Mouse (Mus musculus) heart, adult 18-20 months (tissue): ENCODE data around the gene Mrps18b. TPM values are rescaled to one million over a fixed set of nuclear protein-coding genes. Genes with fewer than 3 reads are reported as not detected.
"Not testable (repeated sequence)": the region's sequence is repeated elsewhere in the genome, so short reads cannot be mapped to it uniquely, and the experiment has no call there.

Experiments
- DNase-seq, 2 experiments: peaks; one replicate each; pipeline ENCODE4 v3.0.0; 2021 to 2022; ENCODE audit warnings: mixed read lengths in 1 of 2
- long read RNA-seq, 2 experiments: library from polyadenylated mRNA; stranded (forward); transcript quantifications; one replicate each; pipeline ENCODE4 v2.0.0; 2021
- total RNA-seq, 2 experiments: library from RNA; stranded (reverse); gene quantifications; 2 replicates each; pipeline ENCODE4 v1.2.3; 2021

Gene Mrps18b
- total RNA-seq = 10 to 100 TPM; 52.1 to 64.7 TPM
- long read RNA-seq, experiment 1, transcript Mrps18b-201 (7 exons, 1,079 nt) = major isoform, 42 of 45 reads
- long read RNA-seq, experiment 1, partial matches to known transcripts = 0 of 45 reads
- long read RNA-seq, experiment 1, other reads (novel, unspliced or antisense) = 1 of 45 reads
- long read RNA-seq, experiment 2, transcript Mrps18b-201 (7 exons, 1,079 nt) = major isoform, 30 of 32 reads
- long read RNA-seq, experiment 2, partial matches to known transcripts = 0 of 32 reads
- long read RNA-seq, experiment 2, other reads (novel, unspliced or antisense) = 1 of 32 reads

DNA sequence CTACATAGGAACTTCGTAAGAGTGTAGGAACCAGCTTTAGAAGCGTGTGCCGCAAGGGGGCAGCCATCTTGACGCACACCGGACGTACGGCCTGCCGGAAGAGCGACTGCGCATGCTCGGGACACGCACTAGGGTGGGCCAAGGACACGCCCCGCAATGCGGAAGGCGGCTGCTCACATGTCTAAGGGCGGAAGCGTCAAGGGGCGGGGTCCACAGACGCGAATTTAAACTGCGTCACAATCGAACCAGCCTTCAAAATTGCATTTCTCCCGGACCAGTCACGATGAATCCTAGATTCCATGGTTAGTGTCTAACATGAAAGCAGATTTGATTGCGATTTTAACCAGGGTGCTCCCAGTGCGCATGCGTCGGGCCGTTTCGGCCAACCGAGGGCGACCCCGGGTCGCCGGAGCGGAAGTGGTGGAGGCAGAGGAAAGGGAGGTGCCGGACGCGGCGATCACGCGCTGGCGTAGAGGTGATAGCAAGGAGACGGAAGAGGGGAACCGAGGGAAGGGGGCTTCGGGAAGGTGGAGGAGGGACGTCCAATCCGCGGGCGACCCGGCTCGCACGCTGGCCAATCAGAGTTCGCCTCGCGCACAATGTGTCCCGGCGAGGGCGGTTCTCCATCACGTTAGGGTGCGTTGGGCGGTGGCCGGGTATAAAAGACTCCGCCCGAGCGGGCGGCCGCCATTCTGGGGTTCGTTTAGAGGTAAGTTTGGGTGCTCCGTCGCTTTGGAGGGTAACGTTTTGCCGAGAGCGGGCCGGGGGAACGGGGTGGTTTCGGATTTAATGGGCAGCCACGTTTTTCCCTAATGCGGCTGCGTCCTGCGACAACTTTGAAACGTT is at the start of gene Mrps18b, which contains the start of gene Ppp1r10:
Gene Mrps18b, minus strand, starts transcription at position 93 of the 846 bp plus-strand sequence.
Gene Ppp1r10, plus strand, starts transcription at position 138 of the 846 bp plus-strand sequence.
- peak; percentile 98 to 100 for DNase-seq

DNA sequence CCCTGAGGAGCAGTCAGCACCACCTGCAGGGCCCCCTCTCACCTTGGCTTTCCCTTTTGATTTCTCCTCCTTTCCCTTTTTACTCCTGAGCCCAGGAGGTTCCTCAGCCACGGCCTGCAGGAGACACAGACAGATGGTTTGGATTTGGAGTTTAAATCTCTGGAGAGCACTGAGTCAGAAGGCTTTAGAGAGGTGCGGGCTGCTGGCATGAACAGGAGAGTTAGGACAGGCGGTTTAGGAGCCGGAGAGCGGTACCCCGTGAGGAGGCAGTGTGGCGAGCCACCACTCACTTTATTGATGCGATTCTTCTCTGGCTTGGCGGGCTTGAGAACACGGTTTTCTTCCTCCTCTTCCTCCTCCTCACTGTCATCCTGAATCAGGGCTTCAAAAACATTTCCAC is 47.1 kb upstream of the Mrps18b start:
- no peak for DNase-seq

DNA sequence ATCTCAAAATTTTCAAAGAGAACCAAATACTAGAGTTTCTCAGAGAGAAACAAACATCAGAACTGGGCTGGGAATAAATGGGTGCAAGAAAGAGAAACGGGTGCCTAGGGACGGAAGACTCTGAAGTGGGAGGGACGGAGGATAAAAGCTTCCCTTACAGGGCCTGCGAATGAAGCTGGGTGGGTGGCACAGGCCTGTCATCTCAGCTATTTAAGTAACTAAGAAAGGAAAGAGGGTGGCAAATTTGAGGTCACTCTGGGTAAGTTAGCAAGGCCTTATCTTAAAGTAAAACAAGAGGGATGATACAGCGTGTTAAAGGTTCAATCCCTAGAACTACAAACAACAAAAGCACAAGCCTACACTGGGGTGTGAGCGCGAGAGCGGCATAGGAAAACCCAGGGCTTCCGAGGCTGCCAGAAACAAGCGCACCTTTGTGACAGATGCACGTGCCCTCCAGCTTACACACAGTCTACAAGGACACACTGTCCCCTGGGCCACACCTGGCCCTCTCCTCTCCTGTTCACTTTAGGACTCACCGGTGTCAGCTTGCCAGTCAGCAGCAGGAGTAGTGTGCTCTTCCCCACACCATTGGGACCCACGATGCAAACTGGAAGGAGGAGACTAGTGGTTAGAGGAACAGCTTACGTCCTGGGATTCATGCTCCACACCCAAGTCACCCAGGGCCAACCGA is 42.5 kb upstream of the Mrps18b start:
- no peak for DNase-seq

DNA sequence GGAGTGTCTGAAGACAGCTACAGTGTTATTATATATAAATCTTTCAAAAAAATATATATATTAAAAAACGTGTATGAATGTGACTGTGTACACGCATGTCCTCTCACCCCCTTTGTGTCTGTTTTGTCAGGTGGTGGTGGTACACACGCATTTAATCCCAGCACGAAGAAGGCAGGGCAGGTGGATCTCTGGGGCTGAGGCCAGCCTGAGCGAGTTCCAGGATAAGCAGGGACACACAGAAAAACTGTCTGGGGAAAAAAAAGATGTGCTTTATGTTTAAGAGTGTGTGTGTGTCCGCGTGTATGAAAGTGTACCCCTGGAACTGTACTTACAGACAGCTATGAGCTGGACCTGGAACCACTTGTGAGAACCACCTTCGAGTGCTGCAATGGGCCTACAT is 38.5 kb upstream of the Mrps18b start:
- no peak for DNase-seq

DNA sequence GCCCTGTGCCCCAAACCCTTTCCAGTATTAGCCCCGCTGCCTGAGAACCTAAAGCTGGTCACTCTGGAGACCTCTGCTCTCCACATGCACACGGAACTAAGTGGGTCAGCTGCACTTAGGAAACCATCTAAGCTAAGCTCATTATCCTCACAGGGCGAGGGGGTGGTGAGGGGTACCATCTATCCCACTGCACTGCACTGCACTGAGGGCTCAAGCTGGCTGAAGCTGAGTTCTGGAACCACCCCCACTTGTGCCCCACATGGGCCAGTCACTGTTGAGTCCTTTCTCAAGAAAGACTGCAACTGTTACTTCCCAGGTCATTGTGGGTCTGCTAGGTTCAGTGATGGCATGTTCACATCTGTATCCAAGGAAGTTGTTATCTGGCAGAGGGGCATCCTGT is 36.4 kb upstream of the Mrps18b start:
- not testable (repeated sequence) for DNase-seq

DNA sequence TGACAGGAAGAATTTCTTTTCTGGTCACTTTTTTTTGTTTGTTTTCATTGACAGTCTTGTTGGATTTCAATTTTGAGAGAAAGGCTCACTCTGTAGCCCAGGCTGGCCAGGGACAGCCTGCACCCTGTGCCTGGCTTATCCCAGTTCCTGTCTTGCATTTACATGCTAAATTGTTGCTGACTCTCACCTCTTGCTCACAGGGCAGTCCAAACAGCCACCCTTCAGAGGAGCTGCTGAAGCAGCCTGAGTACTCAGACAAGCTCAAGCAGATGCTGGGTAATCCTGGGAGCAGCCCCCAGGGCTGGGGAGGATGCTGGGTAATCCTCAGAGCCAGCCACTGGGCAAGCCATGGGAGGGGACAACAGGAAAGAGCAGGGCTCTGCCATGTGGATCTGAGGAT is 34.8 kb upstream of the Mrps18b start:
- not testable (repeated sequence) for DNase-seq

DNA sequence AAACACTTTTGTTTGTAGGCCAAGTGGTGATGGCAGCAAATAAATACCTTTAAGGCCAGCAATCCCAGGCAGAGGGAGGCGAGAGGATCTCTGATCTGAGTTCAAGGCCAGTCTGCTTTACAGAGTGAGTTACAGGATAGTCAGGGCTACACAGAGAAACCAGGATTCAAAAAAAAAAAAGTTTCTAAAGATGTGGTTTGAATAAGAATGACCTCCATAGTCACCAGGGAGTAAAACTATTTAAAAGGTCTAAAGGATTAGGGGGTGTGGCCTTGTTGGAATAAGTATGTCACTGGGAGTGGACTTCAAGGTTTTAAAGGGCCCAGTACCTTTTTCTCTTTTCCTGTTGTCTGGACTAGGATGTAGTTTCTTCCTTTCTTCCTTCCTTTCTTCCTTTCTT is 23.8 kb upstream of the Mrps18b start:
- no peak for DNase-seq

DNA sequence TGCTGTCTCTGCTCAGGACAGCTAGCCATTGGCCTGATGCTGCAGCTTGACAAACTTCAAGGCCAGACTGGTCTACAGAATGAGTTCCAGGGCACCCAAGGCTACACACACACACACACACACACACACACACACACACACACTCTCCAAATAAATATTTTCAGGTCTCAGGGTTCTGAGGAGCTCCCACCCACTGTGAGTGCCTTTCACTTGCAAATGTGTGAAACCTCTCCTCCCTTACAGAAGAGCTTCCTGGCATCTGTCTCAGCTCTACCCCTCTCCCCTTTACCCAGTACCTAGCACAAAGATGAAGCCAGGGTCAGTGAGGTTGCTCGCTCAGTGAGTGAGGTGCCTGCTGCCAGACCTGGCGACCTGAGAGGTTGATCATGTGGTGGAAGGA is 22.9 kb upstream of the Mrps18b start:
- no peak for DNase-seq

DNA sequence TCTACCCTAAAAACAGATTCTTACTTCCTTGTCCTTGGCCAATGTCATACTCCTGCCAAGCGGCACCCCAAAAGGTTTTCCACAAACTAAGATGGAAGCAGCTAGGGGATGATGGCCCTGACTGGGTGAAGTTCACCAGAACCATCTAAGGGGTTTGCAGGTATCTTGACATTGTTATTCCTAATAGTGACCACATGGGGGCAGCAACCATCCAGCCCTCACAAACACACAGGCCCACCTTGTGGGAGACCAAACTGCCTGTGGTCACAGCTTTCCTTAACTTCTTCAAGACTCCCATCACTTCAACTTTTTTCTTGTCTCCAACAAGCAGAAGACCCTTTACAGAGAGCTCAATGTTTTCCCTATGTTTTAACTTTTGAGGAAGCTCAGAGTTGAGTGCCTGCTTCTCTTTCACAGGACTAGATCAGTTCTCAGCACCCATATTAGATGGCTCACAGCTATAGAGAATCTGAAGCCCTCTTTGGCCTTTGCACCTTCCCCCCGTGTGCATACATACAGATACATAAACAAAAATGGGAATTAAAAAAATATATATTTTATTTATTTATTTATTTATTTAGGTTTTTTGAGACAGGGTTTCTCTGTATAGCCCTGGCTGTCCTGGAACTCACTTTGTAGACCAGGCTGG is 21.6 kb upstream of the Mrps18b start:
- peak; percentile 42 to 49 for DNase-seq

DNA sequence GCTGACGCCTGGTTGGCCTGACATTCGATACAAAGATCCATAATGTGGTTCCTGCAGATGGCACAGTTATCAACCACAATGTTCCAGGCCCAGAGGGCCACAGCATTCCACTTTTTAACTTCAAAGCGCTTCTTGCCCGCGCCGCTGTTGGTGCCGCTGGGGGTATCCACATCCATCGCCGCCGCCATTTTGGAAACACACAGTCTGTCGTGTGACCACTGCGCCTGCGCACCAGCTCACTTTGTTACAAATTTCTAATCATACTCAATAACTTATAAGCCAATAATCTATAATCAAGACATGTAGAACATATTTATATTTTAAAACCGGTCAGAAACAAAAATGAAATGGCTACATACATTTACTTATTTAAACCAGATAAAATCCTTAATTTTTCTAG is 19.6 kb upstream of the Mrps18b start:
- not testable (repeated sequence) for DNase-seq

DNA sequence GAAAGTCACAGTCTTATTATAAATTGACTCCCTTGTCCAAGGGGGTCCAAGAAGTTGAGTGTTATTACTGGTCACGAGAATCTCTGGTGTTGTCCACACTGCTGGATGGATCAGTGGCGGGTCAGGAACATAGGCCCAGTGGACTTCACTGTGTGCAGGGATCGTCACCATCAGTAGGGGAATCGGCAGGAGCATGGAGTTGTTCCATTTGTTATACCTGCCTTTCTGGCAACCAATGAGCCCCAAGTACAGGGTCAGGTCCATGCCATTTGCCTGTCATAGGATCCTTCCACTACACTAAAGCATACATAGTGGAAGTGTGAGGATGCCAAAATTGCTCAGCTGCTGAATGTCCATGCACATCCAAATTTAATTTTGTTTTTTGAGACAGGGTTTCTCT is 16.4 kb upstream of the Mrps18b start:
- no peak for DNase-seq

DNA sequence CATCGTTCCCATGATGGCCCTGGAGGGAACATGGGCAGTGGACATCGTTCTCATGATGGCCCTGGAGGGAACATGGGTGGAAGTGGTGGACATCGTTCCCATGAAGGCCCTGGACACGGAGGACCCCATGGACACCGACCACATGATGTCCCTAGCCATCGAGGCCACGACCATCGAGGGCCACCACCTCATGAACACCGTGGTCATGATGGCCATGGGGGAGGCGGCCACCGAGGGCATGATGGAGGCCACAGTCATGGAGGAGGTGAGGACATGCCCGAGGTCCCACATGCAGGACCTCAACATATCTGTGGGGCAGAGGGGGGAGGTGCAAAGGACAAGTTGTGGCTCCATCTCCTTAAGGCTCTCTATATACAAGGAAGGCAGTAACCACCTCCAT is 14.4 kb upstream of the Mrps18b start:
- no peak for DNase-seq

DNA sequence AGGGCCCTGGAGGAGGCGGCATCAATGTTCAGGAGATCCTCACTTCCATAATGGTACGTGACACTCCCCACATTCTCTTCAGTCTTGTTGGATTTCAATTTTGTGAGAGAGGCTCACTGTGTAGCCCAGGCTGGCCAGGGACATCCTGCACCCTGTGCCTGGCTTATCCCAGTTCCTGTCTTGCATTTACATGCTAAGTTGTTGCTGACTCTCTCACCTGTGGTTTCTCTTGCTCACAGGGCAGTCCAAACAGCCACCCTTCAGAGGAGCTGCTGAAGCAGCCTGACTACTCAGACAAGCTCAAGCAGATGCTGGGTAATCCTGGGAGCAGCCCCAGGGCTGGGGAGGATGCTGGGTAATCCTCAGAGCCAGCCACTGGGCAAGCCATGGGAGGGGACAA is 13.3 kb upstream of the Mrps18b start:
- DNase-seq = peak in 1 of 2 experiments; percentile 0

DNA sequence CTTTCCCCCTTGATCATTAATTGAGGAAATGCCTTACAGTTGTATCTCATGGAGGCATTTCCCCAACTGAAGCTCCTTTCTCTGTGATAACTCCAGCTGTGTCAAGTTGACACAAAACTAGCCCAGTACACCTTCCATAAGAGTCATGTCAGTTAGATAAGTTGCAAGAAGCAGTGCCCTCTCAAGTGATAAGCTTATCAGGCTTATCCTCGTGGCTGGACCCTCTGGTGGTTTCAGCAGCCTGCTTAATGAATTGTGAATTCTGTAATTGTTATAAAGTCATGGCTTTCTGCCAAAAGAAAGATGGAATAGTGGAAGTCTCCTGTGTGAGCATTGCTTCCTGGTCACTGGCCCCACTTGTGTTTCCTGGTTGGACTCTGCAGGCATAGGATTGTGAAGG is 11.3 kb upstream of the Mrps18b start:
- no peak for DNase-seq

DNA sequence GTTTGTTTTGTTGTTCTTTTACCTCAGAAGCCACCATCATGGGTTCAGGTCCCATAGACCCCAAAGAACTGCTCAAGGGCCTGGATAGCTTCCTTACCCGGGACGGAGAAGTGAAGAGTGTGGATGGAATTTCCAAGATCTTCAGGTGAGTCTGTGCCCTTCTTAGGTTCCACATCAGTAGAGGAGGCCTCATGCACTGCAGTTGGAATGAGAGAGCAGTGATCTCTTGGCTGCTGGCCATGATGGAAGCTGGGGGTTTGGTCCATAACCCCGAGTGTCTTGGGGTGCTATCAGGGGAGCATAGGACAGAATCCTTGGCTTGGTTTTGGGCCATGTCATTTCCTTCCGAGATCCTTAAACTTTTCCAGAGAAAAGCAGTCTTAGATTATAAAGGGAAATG is 7.1 kb upstream of the Mrps18b start:
- DNase-seq = no peak

DNA sequence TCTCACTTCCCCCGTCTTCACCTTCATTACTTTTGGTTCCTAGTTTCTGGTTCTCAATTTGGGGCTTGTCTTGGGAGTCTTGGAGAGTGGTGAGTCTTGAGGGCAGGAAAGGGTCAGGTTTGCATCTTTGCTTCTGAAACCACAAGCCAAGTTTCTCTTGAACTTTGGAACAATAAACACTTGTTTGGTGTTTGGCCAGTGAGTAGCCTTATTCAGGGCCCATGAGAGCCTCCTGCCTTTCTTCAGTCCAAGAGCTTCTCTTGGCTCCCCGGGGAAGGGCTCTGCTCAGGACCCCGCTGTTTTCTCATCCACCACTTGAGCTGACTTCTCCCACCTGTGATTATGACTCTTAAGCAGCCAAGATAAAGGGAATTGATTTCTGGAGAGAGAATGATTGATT is 6.4 kb upstream of the Mrps18b start:
- DNase-seq = no peak

DNA sequence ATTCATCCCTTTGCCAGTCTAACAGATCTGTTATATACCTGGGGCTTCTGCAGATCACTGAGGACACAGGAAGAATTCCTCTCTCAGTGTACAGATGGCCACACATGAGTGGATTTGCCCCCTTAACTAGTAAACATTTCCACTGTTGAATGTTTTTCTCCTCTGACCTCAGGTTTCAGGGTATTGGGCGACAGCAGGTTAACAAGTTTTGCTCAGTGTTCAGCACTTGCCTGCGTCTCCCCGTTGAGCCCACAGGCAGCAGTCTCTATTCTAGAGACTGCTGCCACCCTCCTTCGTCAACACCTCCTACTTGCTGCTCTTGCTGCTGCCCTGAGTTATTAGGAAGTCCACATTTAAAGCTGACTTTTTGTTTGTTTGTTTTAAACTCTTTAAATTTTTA is 5.5 kb upstream of the Mrps18b start:
- DNase-seq = no peak

DNA sequence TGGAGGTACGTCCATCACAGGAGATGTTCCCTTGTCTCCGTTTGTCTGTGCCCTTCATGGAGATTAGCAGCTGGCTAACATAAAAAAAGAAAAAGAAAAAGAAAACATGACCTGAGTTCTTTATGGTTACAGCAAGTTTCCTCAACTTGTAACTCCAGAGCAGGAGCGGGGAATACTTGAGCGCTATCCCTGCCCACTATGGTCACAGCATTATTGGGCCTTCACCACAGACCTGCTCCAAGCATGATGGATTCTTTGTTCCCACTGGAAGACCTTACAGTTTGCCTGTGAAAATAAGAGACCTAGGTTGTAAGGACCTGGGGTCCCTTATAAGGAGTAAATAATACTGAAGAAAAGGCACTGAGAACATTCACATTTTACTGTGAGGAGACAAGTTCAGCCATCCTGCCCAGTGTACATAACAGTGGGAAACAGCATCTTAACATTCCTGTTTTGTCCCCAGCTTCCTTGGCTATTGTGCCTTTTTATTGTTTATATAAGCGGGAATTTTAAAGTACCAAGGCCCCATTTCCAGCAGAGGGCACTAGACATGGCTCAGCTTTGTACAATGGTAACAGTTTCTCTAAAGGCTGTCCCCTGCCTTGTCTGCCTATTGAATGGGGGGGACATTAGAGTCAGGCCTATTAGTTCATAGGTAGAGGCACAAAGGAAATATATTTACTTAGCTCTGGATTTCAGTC is 4.8 kb upstream of the Mrps18b start:
- DNase-seq = peak; percentile 36 to 47

DNA sequence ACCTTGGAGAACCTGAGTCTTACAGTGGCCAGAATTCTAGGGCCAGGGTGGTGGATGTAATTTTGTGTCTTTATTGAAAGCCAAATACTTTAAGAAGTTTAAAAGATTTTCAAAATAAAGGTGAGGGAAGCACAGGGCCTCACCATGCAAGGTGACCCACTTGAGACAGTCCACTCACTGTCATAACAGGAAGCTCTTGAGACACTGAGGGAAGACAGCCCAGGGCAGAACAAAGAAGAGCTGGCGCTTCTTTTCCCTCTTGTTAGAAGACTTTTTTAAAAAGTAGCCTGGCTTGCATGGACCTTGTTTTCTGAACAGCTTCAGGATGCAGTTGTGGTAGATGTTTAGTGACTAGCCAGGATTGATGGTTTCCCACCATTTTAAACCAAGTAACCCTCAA is 4.2 kb upstream of the Mrps18b start:
- no peak for DNase-seq

DNA sequence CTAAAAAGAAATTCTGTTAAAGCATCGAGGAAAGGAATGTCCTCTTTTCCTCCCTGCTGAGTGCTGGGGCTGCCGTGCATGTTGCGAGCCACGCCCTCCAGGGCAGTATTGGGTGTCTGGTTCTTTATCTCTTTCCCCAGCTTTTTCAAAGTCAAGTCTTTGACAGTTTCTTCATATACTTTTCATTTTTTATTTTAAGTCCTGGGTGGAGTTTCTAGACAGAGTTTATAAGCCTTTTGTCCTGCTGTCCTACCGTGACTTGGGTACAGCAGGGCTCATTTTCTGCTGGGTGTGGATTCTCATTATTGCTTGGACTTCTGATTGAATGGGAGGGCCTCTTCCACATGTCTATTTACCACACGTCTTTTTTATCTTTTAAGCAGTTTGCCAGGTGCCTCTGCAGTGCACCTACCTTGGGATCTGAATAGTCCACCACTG is 3.7 kb upstream of the Mrps18b start:
- no peak for DNase-seq

DNA sequence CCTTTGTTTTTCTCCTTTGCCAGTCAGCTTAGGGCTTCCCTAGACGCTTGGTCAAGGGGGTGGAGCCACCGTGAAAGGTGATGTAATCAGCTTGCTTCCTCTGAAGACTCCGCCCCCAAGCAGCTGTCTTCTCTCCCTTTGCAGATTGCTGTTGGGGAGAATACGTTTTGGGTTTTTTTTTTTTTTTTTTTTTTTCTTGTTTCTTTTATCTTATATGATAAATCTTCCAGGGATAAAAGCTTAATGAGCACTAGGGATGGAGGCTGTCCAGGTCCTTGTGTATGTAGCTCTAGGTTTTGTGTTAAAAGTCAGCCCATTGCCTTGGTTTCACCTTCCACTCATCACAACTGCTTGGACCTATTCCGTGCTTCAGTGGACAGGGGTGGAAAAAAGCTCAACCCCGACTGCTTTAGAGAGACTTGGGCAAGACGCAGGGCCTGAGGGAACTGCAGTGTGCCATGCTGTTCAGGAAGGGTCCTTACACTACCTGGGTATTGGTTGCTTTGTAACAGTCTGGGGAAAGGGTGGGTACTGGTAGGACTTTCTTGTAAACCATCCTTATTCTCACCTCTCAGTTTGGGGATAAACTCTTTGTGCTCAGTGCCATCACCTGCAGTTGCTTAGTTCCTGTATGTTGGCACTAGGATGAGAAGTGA is 3.0 kb upstream of the Mrps18b start:
- DNase-seq = peak; percentile 97 to 98
